8 mouse cellular contexts compared by ENCODE assay signal in the genomic region with DNA sequence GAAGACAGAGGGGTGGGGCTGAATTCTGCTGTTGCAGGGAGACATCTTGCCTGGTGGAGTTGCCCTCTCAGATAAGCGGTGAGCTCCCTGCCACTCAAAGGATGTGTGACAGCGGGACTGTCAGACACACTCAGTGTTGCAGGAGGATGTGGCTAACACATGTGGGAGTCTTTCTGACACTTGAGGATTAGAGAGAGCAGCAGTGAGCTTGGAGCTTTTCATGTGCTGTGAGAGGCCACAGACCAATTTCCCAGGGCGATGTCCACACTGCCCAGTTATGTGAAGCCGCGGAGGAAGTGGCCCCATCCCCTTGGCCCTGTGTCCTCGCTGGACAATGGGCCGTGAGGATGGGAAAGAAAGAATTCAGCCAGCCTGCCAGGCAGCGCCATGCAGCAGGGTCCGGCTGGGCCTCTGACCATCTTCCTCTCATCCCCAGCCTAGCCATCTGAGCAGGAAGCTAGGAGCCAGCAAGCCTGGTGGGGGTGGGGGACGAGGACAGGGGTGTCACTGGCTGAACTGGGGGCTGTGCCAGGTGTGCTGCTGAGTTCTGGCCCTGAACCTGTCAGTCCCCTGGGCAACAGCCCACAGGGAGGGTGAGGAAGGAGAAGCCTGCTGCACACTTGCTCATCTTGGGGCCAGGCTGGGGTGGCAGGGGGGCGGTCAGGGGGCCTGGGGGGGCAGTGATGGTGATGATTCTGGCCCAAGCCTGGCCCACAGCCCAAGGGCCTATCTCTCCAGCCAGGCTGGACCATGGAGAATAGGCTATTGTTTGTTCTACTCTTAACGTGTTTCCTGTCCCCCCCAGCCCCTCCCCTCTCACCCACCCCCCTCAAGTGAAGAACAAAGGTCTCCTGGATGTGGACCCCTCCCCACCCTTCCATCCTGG. TPM values are rescaled to one million over a fixed set of nuclear protein-coding genes. Genes with fewer than 3 reads are reported as not detected.
DNase-seq lines count a peak whose midpoint lies in the region; ATAC-seq lines count a peak whose summit lies in the region.

No protein-coding gene starts in this region.

- peak overlapping the region; percentile 6 for H3K4me3 ChIP-seq in embryonic facial prominence, embryonic 10.5 days

- peak overlapping the region; percentile 88 for H3K27ac ChIP-seq in embryonic facial prominence, embryonic 10.5 days (replicated peaks)

- intact Hi-C loops in heart, postnatal 10 days (cut with DNase I): no loop called here

- peak; percentile 62 for ATAC-seq in megakaryocyte, adult 5-6 weeks (ENCODE audit: poor library complexity, severe bottlenecking)

- peak; percentile 37 to 38 for DNase-seq in spleen, postnatal 36 days (ENCODE audit: low spot score in 2 of 2)
- DNase-seq in spleen, postnatal 14 days (ENCODE audit: low spot score in 2 of 2): no peak
- peak; percentile 52 for DNase-seq in embryonic facial prominence, embryonic 10.5 days (ENCODE audit: low spot score)
- peak; percentile 72 to 75 for DNase-seq in heart, postnatal 10 days
- peak; percentile 73 to 90 for DNase-seq in kidney, postnatal 25 days
- DNase-seq in thymus, postnatal 25 days: peak; percentile 38
- no peak for DNase-seq in urinary bladder, adult 2 months (ENCODE audit: low spot score)

- peaks cover 80% of the 10 kb centered on the region for H3K4me1 ChIP-seq in embryonic facial prominence, embryonic 10.5 days

- peaks cover 1% of the 10 kb centered on the region; the same call in 1 of the 2 replicates for H3K27me3 ChIP-seq in embryonic facial prominence, embryonic 10.5 days (replicated peaks; ENCODE audit: low read depth, poor library complexity, severe bottlenecking)

- WGBS in embryonic facial prominence, embryonic 10.5 days: 14% methylated on average over 12 of the region's 12 CpGs

- peaks cover 5% of the 10 kb centered on the region; the same call in 1 of the 2 replicates for H3K9me3 ChIP-seq in embryonic facial prominence, embryonic 10.5 days

- H3K36me3 ChIP-seq in embryonic facial prominence, embryonic 10.5 days (replicated peaks): no peaks in the 10 kb centered on the region

RNA-seq across cellular contexts. Expression of gene Cdc42ep1, which starts 7.0 kb away (rescaled TPM):
- 19.9 and 20.8 TPM in 2 replicates for polyA plus RNA-seq in embryonic facial prominence, embryonic 10.5 days (2016; fragmentation: Nextera tagmentation; extraction: Ambion mirVana)
- total RNA-seq in heart, postnatal 10 days (2021): 10 to 100 TPM; 63.9 to 68.5 TPM
- not detected in 2 replicates for total RNA-seq in megakaryocyte, adult 5-6 weeks (2015)
- total RNA-seq in megakaryocyte, adult 5-6 weeks (2017): 0.26 TPM in 1 of 2 replicates, not detected in the other
- polyA plus RNA-seq in urinary bladder, adult 2 months (2012; rRNA removed): 21.0 and 21.6 TPM in 2 replicates

RNA-seq across cellular contexts. Expression of gene Lgals2, which starts 19.9 kb away (rescaled TPM):
- not detected in 2 replicates for polyA plus RNA-seq in embryonic facial prominence, embryonic 10.5 days (2016; fragmentation: Nextera tagmentation; extraction: Ambion mirVana)
- under 1 TPM in 1 of 2 experiments, not detected in 1; 0.64 TPM for total RNA-seq in heart, postnatal 10 days (2021)
- not detected in 2 replicates for total RNA-seq in megakaryocyte, adult 5-6 weeks (2015)
- 0.26 TPM in 1 of 2 replicates, not detected in the other for total RNA-seq in megakaryocyte, adult 5-6 weeks (2017)
- 1.3 and 2.1 TPM in 2 replicates for polyA plus RNA-seq in urinary bladder, adult 2 months (2012; rRNA removed)

RNA-seq across cellular contexts. Expression of gene Card10, which starts 32.6 kb away (rescaled TPM):
- polyA plus RNA-seq in embryonic facial prominence, embryonic 10.5 days (2016; fragmentation: Nextera tagmentation; extraction: Ambion mirVana): 3.3 and 4.3 TPM in 2 replicates
- total RNA-seq in heart, postnatal 10 days (2021): 10 to 100 TPM; 18.8 to 20.4 TPM
- total RNA-seq in megakaryocyte, adult 5-6 weeks (2015): 2.3 and 2.7 TPM in 2 replicates
- 0.92 and 1.1 TPM in 2 replicates for total RNA-seq in megakaryocyte, adult 5-6 weeks (2017)
- polyA plus RNA-seq in urinary bladder, adult 2 months (2012; rRNA removed): 8.6 and 9.5 TPM in 2 replicates

RNA-seq across cellular contexts. Expression of gene Gga1, which starts 41.5 kb away (rescaled TPM):
- 52.0 and 53.5 TPM in 2 replicates for polyA plus RNA-seq in embryonic facial prominence, embryonic 10.5 days (2016; fragmentation: Nextera tagmentation; extraction: Ambion mirVana)
- 10 to 100 TPM; 40.4 to 45.2 TPM for total RNA-seq in heart, postnatal 10 days (2021)
- 46.0 and 52.6 TPM in 2 replicates for total RNA-seq in megakaryocyte, adult 5-6 weeks (2015)
- 20.8 and 28.9 TPM in 2 replicates for total RNA-seq in megakaryocyte, adult 5-6 weeks (2017)
- 53.5 and 56.7 TPM in 2 replicates for polyA plus RNA-seq in urinary bladder, adult 2 months (2012; rRNA removed)

Comparison
In these comparisons a context has a peak if more than half of its experiments do, and no peak if none do; other contexts are left out.
1. DNase-seq: peak in spleen, postnatal 36 days (2 of 2), embryonic facial prominence, embryonic 10.5 days (single experiment), heart, postnatal 10 days (2 of 2), kidney, postnatal 25 days (2 of 2) and thymus, postnatal 25 days (single experiment); none in spleen, postnatal 14 days (0 of 2) and urinary bladder, adult 2 months (single experiment).
2. RNA of gene Cdc42ep1, which starts 7.0 kb away (total RNA-seq): 63.9 to 68.5 TPM in heart, postnatal 10 days; 0.26 TPM in megakaryocyte, adult 5-6 weeks; every median in the first group is over 10 times any median in the second.
3. RNA of gene Card10, which starts 32.6 kb away (total RNA-seq): 18.8 to 20.4 TPM in heart, postnatal 10 days; 0.92 to 2.7 TPM in megakaryocyte, adult 5-6 weeks; every median in the first group is over 4 times any median in the second.